Mouse (Mus musculus): Measurements from ENCODE around the gene L3mbtl1.

DNA sequence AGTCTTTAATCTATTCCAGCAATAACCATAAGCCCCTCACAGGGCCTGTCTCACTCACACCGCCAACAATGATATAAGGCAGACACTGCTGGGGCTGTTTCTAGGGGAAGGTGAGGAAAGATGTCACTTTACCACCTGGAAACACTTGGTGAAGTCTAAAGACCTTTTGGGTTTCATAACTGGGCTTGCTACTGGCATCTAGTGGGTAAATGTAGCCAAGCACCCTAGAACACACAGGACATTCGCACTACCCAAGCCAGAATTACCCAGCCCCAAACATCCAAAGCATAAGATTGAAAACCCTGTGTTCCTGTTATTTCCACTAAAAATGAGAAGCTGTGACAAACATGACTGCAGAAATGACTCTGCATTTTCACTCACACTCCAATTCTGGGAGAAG lies 28.8 kb upstream of the L3mbtl1 start:
- TF ChIP-seq CTCF (IDR thresholded peaks at IDR 0.05; ENCODE audit: borderline replicate concordance, insufficient read depth, low read length) = no peak
- no peak for TF ChIP-seq POLR2A (IDR thresholded peaks at IDR 0.05; ENCODE audit: low read depth, low read length)
